Mouse (Mus musculus): ENCODE measurements around the gene Pou2f1. TPM values are rescaled to one million over a fixed set of nuclear protein-coding genes. Genes with fewer than 3 reads are reported as not detected.

Gene Pou2f1
- polyA plus RNA-seq, 1 experiment from 2014 or later: 17.3 TPM

DNA sequence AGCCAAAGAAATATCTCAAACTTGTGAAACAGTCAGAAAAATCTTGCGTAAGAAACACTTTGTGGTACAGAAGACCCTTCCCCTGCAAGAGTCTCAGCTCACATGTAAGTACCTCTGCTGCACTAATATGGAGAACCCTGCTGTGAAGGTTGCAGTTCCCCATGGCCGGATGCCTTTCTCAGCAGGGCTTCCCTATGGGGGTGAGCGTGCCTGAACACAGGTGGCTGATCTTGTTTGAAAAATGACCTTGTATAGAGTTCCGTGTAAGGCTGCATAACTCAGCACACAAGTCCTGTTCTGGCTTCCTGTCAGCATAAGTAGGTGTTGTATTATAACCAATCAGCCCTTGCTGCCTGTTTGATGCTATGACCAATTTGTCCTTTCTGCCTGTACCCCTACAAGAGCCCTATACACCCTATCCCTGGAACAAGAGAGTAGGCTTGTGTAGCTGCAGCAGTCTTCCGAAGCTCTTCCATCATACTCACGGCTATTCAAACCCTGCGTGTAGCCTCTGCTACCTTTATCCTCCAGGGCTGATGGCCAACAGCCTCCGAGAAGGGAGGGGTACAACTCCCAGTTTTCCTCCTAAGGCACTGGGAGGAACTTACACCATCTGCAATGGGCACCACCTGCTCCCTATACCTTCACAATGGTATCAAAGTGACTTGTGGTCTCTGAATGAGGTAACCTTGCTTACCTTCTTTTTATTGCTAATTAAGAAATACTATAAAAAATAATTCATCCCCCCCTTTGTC is 120.2 kb downstream of the Pou2f1 start:
- ATAC-seq (ENCODE audit: low FRiP score, low read depth): no peak
- Histone ChIP-seq H3K27ac (replicated peaks) (no peak overlapping the region), H3K27me3 (no peaks in the 10 kb centered on the region), H3K4me2 (no peak overlapping the region), H3K4me3 (no peak overlapping the region), H3K36me3 (peaks cover 24% of the 10 kb centered on the region), H3K4me1 (replicated peaks) (no peaks in the 10 kb centered on the region), H3K9me3 (no peaks in the 10 kb centered on the region), H3K9ac (no peak overlapping the region)
- 55% methylated on average over 8 of the region's 8 CpGs for WGBS

GRCm38 (mm10) chr1:165878751-165879150 is 123.7 kb downstream of the Pou2f1 start:
- peaks cover 31% of the 10 kb centered on the region for H3K36me3 ChIP-seq
- WGBS: 95% methylated on average over 2 of the region's 2 CpGs
- no peaks in the 10 kb centered on the region for H3K27me3 ChIP-seq
- no peak for ATAC-seq (ENCODE audit: low FRiP score, low read depth)
- H3K27ac ChIP-seq (replicated peaks): no peak overlapping the region
- H3K9ac ChIP-seq: no peak overlapping the region
- H3K9me3 ChIP-seq: no peaks in the 10 kb centered on the region
- no peak overlapping the region for H3K4me3 ChIP-seq
- H3K4me1 ChIP-seq (replicated peaks): no peaks in the 10 kb centered on the region
- H3K4me2 ChIP-seq: no peak overlapping the region

DNA sequence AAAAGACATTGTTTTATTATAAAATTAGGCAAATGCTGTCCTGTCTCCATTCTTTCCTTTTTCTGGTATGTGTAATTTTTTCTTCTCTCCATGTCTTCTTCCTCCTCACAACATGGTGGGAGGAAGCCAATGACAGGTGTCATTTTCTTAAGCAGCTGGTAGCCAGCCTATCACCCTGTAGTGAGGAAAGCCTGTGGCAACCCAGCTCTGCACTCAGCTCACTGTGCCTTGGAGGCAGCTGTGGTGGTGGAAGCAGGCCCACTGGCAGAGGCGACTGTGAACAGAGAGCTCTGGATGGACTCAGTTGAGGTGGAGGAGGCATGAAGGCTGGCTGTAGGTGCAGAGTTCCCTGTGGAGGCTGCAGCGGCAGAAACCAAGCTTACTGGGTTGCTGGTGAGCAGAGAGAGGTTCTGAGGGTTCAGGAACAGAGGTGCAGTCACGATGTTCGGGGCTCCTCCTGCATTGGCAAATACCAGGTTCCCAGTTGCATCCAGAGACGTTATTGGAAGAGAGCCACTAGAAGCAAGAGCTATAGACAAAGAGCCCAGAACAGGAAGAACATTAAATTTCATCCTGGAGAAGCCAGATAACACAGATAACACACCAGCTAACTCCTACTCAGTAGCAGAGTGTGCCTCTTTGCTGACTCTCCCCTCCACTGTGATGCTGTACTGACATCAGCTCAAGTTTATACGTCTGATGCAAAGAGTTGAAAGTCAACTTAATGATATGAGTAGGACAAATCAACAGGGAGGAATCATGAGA is 126.8 kb downstream of the Pou2f1 start:
- no peak for ATAC-seq (ENCODE audit: low FRiP score, low read depth)
- Histone ChIP-seq H3K4me1 (replicated peaks) (no peaks in the 10 kb centered on the region), H3K9me3 (no peaks in the 10 kb centered on the region), H3K4me3 (no peak overlapping the region), H3K27me3 (no peaks in the 10 kb centered on the region), H3K9ac (no peak overlapping the region), H3K27ac (replicated peaks) (no peak overlapping the region), H3K4me2 (no peak overlapping the region), H3K36me3 (peaks cover 31% of the 10 kb centered on the region)
- WGBS: 88% methylated on average over 6 of the region's 6 CpGs

DNA sequence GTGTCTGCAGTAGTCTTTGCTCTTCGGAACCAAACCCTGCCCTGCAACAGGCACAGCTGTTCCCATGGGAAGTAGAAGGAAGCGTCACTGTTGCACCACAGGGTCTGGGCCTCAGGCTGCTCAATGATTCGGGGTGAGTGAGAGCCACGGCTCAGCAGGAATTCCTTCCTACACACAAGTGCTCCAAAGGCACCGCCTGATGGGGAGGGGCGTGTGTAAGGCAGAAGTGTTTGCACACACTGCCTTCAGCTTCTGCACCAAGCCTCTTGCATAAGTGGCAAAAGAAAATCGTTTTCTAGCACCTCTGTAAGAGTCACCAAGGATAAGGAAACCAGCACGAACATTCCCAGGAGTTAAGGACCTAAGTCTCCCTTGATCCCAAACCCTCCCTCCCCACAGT is 127.8 kb downstream of the Pou2f1 start:
- Histone ChIP-seq H3K4me3 (no peak overlapping the region), H3K36me3 (peaks cover 25% of the 10 kb centered on the region), H3K27ac (replicated peaks) (no peak overlapping the region), H3K27me3 (no peaks in the 10 kb centered on the region), H3K4me1 (replicated peaks) (no peaks in the 10 kb centered on the region), H3K9ac (no peak overlapping the region), H3K9me3 (no peaks in the 10 kb centered on the region), H3K4me2 (no peak overlapping the region)
- ATAC-seq (ENCODE audit: low FRiP score, low read depth): no peak
- whole genome bisulfite sequencing: 44% methylated on average over 8 of the region's 8 CpGs

- H3K9ac ChIP-seq: no peak overlapping the region
- no peaks in the 10 kb centered on the region for H3K9me3 ChIP-seq
- 0 out of 2 replicates have a peak, but pooled peaks cover 4% of the 10 kb centered on the region for H3K4me1 ChIP-seq (replicated peaks)
- no peak for ATAC-seq (ENCODE audit: low FRiP score, low read depth)
- H3K27me3 ChIP-seq: no peaks in the 10 kb centered on the region
- no peak overlapping the region for H3K4me3 ChIP-seq
- H3K27ac ChIP-seq (replicated peaks): no peak overlapping the region
- H3K36me3 ChIP-seq: no peaks in the 10 kb centered on the region; the same call in 1 of the 2 replicates
- WGBS: 94% methylated on average over 8 of the region's 8 CpGs
- H3K4me2 ChIP-seq: no peak overlapping the region
Measured at GRCm38 (mm10) chr1:165868659-165869058, 133.8 kb downstream of the Pou2f1 start.

DNA sequence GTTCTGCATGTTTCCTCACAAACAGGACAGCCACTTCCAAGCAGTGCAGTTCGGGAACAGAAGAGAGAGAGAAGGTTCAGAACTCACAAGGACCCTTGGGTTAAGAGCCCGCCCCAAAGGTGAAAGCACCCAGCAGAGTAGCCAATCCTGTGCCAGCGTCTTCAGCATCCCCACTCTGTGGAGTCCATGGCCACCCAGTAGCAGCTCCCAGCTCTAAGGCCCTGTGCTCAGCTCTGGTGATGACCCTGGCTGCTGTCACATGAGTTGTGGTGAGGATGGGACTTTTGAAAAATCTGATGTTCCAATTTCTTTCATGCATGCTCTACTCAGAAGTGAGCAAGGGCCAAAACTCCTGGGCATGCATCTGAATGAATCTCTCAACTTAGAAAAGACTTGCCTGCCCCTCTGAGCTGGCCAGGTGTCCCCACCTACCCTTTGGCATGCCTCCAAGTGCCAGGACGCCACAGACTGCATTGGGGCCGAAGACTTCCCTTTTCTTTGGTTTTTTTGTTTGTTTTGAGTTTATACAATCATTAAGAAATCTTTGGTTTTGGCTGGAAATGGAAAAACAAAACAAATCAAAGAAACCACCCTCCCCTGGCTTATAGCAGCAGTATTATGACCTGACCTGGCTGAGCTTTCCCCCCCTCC is 135.7 kb downstream of the Pou2f1 start:
- Histone ChIP-seq H3K27ac (replicated peaks) (no peak overlapping the region), H3K36me3 (no peaks in the 10 kb centered on the region), H3K4me2 (no peak overlapping the region), H3K9ac (no peak overlapping the region), H3K27me3 (no peaks in the 10 kb centered on the region), H3K9me3 (no peaks in the 10 kb centered on the region), H3K4me1 (replicated peaks) (0 out of 2 replicates have a peak, but pooled peaks cover 4% of the 10 kb centered on the region), H3K4me3 (no peak overlapping the region)
- ATAC-seq (ENCODE audit: low FRiP score, low read depth): no peak
- 74% methylated on average over 5 of the region's 5 CpGs for WGBS

- 0 out of 2 replicates have a peak, but pooled peaks cover 4% of the 10 kb centered on the region for H3K4me1 ChIP-seq (replicated peaks)
- H3K9ac ChIP-seq: no peak overlapping the region
- no peaks in the 10 kb centered on the region for H3K36me3 ChIP-seq
- no peak overlapping the region for H3K4me3 ChIP-seq
- no peaks in the 10 kb centered on the region for H3K9me3 ChIP-seq
- WGBS: 44% methylated on average over 14 of the region's 14 CpGs
- H3K27me3 ChIP-seq: no peaks in the 10 kb centered on the region
- no peak overlapping the region for H3K4me2 ChIP-seq
- H3K27ac ChIP-seq (replicated peaks): no peak overlapping the region
- ATAC-seq (ENCODE audit: low FRiP score, low read depth): no peak
Measured at GRCm38 (mm10) chr1:165864864-165865795, 137.3 kb downstream of the Pou2f1 start.

- WGBS: 47% methylated on average over 7 of the region's 7 CpGs
- H3K27ac ChIP-seq (replicated peaks): no peak overlapping the region
Measured at GRCm38 (mm10) chr1:165862059-165862458, 140.4 kb downstream of the Pou2f1 start.

DNA sequence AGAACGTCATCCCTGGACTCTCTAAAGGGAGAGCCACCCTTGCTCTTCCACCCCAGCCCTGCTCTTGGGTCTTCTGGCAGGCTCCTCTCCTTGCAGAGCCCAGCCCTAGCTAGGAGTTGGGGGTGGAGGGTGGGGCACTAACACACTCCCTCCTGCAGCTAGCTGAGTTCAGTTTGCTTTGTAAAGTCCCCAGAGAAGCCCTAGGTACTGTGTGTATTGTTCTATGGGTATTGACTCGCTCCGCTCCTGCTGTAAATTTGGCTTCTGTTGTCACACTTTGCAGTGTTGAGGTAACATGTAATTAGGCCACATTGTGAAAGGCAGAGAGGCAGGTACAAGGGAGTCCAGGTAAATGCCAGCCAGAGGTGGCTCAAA is 141.3 kb downstream of the Pou2f1 start:
- H3K4me3 ChIP-seq: no peak overlapping the region
- H3K27me3 ChIP-seq: no peaks in the 10 kb centered on the region
- no peak overlapping the region for H3K9ac ChIP-seq
- 0 out of 2 replicates have a peak, but pooled peaks cover 4% of the 10 kb centered on the region for H3K4me1 ChIP-seq (replicated peaks)
- H3K9me3 ChIP-seq: no peaks in the 10 kb centered on the region
- H3K36me3 ChIP-seq: no peaks in the 10 kb centered on the region
- H3K4me2 ChIP-seq: no peak overlapping the region
- H3K27ac ChIP-seq (replicated peaks): no peak overlapping the region
- no peak for ATAC-seq (ENCODE audit: low FRiP score, low read depth)
- WGBS: 66% methylated on average over 3 of the region's 3 CpGs

More at GRCm38 (mm10) chr1:165862059-165862458, 140.4 kb downstream of the Pou2f1 start:
- H3K9me3 ChIP-seq: no peaks in the 10 kb centered on the region
- ATAC-seq (ENCODE audit: low FRiP score, low read depth): peak; percentile 42; the same call in 1 of the 2 replicates
- H3K4me2 ChIP-seq: no peak overlapping the region
- 0 out of 2 replicates have a peak, but pooled peaks cover 4% of the 10 kb centered on the region for H3K4me1 ChIP-seq (replicated peaks)
- no peak overlapping the region for H3K4me3 ChIP-seq
- H3K27me3 ChIP-seq: no peaks in the 10 kb centered on the region
- H3K9ac ChIP-seq: no peak overlapping the region
- H3K36me3 ChIP-seq: no peaks in the 10 kb centered on the region

DNA sequence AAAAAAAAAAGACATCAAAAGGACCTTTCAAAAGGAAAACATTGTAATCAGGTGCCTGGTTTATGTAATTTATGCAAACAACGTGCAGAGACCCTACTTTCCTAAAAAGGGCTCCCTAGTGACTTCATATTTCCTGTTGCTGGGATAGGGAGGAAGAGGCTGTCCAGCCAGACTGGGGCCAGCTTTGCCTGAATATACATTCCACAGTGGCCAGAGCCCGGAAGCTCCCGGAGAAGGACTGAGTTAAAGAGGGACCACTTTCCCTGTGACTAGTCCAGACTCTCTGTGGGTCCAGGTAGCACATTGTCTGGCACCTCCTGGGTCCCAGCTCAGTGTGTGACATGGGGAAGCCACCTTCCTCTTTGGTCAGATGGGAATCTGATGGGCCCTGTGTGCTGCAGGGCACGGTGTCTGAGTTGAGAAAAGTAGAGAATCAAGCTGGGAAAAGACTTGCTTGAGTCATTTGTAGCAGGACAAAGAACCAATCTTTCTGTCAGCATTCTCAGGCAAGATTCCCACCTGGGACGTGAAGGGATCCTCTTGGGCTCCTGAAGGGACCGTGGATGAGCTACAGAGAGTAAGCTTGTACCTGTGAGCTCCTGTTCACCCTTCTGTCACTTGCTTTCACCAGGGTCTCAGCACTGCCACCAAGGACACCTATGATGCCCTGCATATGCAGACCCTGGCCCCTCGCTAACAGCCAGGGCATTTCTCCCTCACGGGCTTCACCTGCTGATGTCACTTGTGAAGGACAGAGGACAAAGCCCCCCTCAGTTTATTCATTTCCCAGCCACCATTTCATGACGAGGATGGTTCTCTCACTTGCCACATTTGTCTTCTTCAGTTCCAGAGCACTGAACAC is 141.9 kb downstream of the Pou2f1 start:
- Histone ChIP-seq H3K4me3 (no peak overlapping the region), H3K4me2 (no peak overlapping the region), H3K4me1 (replicated peaks) (0 out of 2 replicates have a peak, but pooled peaks cover 4% of the 10 kb centered on the region), H3K27me3 (no peaks in the 10 kb centered on the region), H3K9ac (no peak overlapping the region), H3K9me3 (no peaks in the 10 kb centered on the region), H3K27ac (replicated peaks) (no peak overlapping the region), H3K36me3 (no peaks in the 10 kb centered on the region)
- WGBS: 77% methylated on average over 9 of the region's 9 CpGs
- no peak for ATAC-seq (ENCODE audit: low FRiP score, low read depth)
